Mouse (Mus musculus): ENCODE measurements at regions not wholly inside any gene's neighbourhood (a gene's known extent, or its start where the extent isn't known, plus 50 kb on each side); places are given as distances from the start of the nearest gene placed in this dataset.

GRCm38 (mm10) chr8:126847664-126848353, 97.8 kb downstream of the Tomm20 start:
- DNase-seq, result peak; percentile 42

GRCm38 (mm10) chr8:126846188-126846565, 99.5 kb downstream of the Tomm20 start:
- Histone ChIP-seq H3K4me1 (ENCODE audit: control insufficient read depth, insufficient read depth, low read length) (peaks cover 25% of the 10 kb centered on the region), H3K4me3 (ENCODE audit: insufficient read depth, low read depth, low read length) (no peak overlapping the region), H3K27me3 (replicated peaks; ENCODE audit: control insufficient read depth, insufficient read depth, low read length) (no peaks in the 10 kb centered on the region), H3K27ac (ENCODE audit: insufficient read depth, low read depth, low read length) (no peak overlapping the region; the same call in 1 of the 2 replicates), H3K36me3 (ENCODE audit: control insufficient read depth, insufficient read depth, low read length) (no peaks in the 10 kb centered on the region)
- TF ChIP-seq POLR2A (IDR thresholded peaks at IDR 0.05; ENCODE audit: low read depth, low read length), result no peak
- TF ChIP-seq CTCF (conservative IDR thresholded peaks at IDR 0.05; ENCODE audit: insufficient read depth, insufficient read length, low read depth, low read length), result no peak
- no peak for DNase-seq
- WGBS, result 69% methylated on average over 3 of the region's 3 CpGs

More at GRCm38 (mm10) chr8:126847664-126848353, 97.8 kb downstream of the Tomm20 start:
- H3K4me3 ChIP-seq (ENCODE audit: insufficient read depth, low read depth, low read length), result no peak overlapping the region
- peaks cover 33% of the 10 kb centered on the region for H3K4me1 ChIP-seq (ENCODE audit: control insufficient read depth, insufficient read depth, low read length)
- 73% methylated on average over 8 of the region's 8 CpGs for WGBS
- no peak for TF ChIP-seq POLR2A (IDR thresholded peaks at IDR 0.05; ENCODE audit: low read depth, low read length)
- no peak for TF ChIP-seq CTCF (conservative IDR thresholded peaks at IDR 0.05; ENCODE audit: insufficient read depth, insufficient read length, low read depth, low read length)
- H3K27me3 ChIP-seq (replicated peaks; ENCODE audit: control insufficient read depth, insufficient read depth, low read length), result no peaks in the 10 kb centered on the region
- peak overlapping the region; percentile 76 for H3K27ac ChIP-seq (ENCODE audit: insufficient read depth, low read depth, low read length)
- no peaks in the 10 kb centered on the region for H3K36me3 ChIP-seq (ENCODE audit: control insufficient read depth, insufficient read depth, low read length)

- Histone ChIP-seq H3K27ac (ENCODE audit: insufficient read depth, low read depth, low read length) (peak overlapping the region; percentile 2; the same call in 1 of the 2 replicates), H3K36me3 (ENCODE audit: control insufficient read depth, insufficient read depth, low read length) (no peaks in the 10 kb centered on the region), H3K4me1 (ENCODE audit: control insufficient read depth, insufficient read depth, low read length) (peaks cover 25% of the 10 kb centered on the region), H3K4me3 (ENCODE audit: insufficient read depth, low read depth, low read length) (no peak overlapping the region), H3K27me3 (replicated peaks; ENCODE audit: control insufficient read depth, insufficient read depth, low read length) (no peaks in the 10 kb centered on the region)
- no peak for DNase-seq
- WGBS, result 91% methylated on average over 14 of the region's 14 CpGs
- TF ChIP-seq CTCF (conservative IDR thresholded peaks at IDR 0.05; ENCODE audit: insufficient read depth, insufficient read length, low read depth, low read length) (no peak), POLR2A (IDR thresholded peaks at IDR 0.05; ENCODE audit: low read depth, low read length) (no peak)
Observed at GRCm38 (mm10) chr8:126845530-126846187, 100.0 kb downstream of the Tomm20 start.

- Histone ChIP-seq H3K36me3 (ENCODE audit: control insufficient read depth, insufficient read depth, low read length) (no peaks in the 10 kb centered on the region), H3K27ac (ENCODE audit: insufficient read depth, low read depth, low read length) (no peak overlapping the region), H3K4me3 (ENCODE audit: insufficient read depth, low read depth, low read length) (no peak overlapping the region), H3K27me3 (replicated peaks; ENCODE audit: control insufficient read depth, insufficient read depth, low read length) (no peaks in the 10 kb centered on the region), H3K4me1 (ENCODE audit: control insufficient read depth, insufficient read depth, low read length) (peaks cover 19% of the 10 kb centered on the region)
- WGBS, result 71% methylated on average over 4 of the region's 4 CpGs
- TF ChIP-seq POLR2A (IDR thresholded peaks at IDR 0.05; ENCODE audit: low read depth, low read length) (no peak), CTCF (conservative IDR thresholded peaks at IDR 0.05; ENCODE audit: insufficient read depth, insufficient read length, low read depth, low read length) (no peak)
- no peak for DNase-seq
Observed at GRCm38 (mm10) chr8:126844627-126845026, 101.0 kb downstream of the Tomm20 start.

- DNase-seq, result no peak
- H3K27ac ChIP-seq (ENCODE audit: insufficient read depth, low read depth, low read length), result no peak overlapping the region
- no peaks in the 10 kb centered on the region for H3K27me3 ChIP-seq (replicated peaks; ENCODE audit: control insufficient read depth, insufficient read depth, low read length)
- no peak for TF ChIP-seq POLR2A (IDR thresholded peaks at IDR 0.05; ENCODE audit: low read depth, low read length)
- TF ChIP-seq CTCF (conservative IDR thresholded peaks at IDR 0.05; ENCODE audit: insufficient read depth, insufficient read length, low read depth, low read length), result no peak
- 86% methylated on average over 7 of the region's 7 CpGs for WGBS
- no peaks in the 10 kb centered on the region for H3K36me3 ChIP-seq (ENCODE audit: control insufficient read depth, insufficient read depth, low read length)
- peaks cover 29% of the 10 kb centered on the region for H3K4me1 ChIP-seq (ENCODE audit: control insufficient read depth, insufficient read depth, low read length)
- no peak overlapping the region for H3K4me3 ChIP-seq (ENCODE audit: insufficient read depth, low read depth, low read length)
Observed at GRCm38 (mm10) chr8:126841187-126841586, 104.5 kb downstream of the Tomm20 start.

GRCm38 (mm10) chr8:126839712-126840355, 105.8 kb downstream of the Tomm20 start:
- no peaks in the 10 kb centered on the region for H3K36me3 ChIP-seq (ENCODE audit: control insufficient read depth, insufficient read depth, low read length)
- peak overlapping the region; percentile 42 for H3K27ac ChIP-seq (ENCODE audit: insufficient read depth, low read depth, low read length)
- no peak overlapping the region for H3K4me3 ChIP-seq (ENCODE audit: insufficient read depth, low read depth, low read length)
- peaks cover 29% of the 10 kb centered on the region for H3K4me1 ChIP-seq (ENCODE audit: control insufficient read depth, insufficient read depth, low read length)
- H3K27me3 ChIP-seq (replicated peaks; ENCODE audit: control insufficient read depth, insufficient read depth, low read length), result no peaks in the 10 kb centered on the region
- peak; percentile 88 for DNase-seq
- WGBS, result 9% methylated on average over 5 of the region's 5 CpGs
- TF ChIP-seq POLR2A (IDR thresholded peaks at IDR 0.05; ENCODE audit: low read depth, low read length) (peak; percentile 28), CTCF (conservative IDR thresholded peaks at IDR 0.05; ENCODE audit: insufficient read depth, insufficient read length, low read depth, low read length) (peak; percentile 66)

Data from kidney, adult 2 months (tissue).